Mouse (Mus musculus) CD4-positive naive resting alpha-beta T cell, adult 57 days (primary cell): Measurements from ENCODE around the gene Hoxb2. TPM values are rescaled to one million over a fixed set of nuclear protein-coding genes. Genes with fewer than 3 reads are reported as not detected.

ENCODE experiments used
- total RNA-seq: library from RNA; stranded (reverse); gene quantifications from one replicate; pipeline ENCODE4 v1.2.4, GENCODE M21; 2023

The Hoxb2 gene
- total RNA-seq: not detected

GRCm38 (mm10) chr11:96350341-96350624 is at the start of gene Hoxb2:
TSS of gene Hoxb2 (plus strand) at chr11:96350525.

GRCm38 (mm10) chr11:96303151-96304099 is 46.9 kb upstream of the Hoxb2 start, which contains the start of gene Hoxb5:
TSS of gene Hoxb5 (plus strand) at chr11:96303336.

GRCm38 (mm10) chr11:96317608-96318367 is 32.5 kb upstream of the Hoxb2 start, which contains the start of gene Hoxb4:
TSS of gene Hoxb4 (plus strand) at chr11:96318267.

GRCm38 (mm10) chr11:96323154-96323553 is 27.2 kb upstream of the Hoxb2 start, which contains the start of gene Hoxb3:
TSS of gene Hoxb3 (plus strand) at chr11:96323326.

GRCm38 (mm10) chr11:96365441-96366091 is 15.2 kb downstream of the Hoxb2 start, which contains the start of gene Hoxb1:
TSS of gene Hoxb1 (plus strand) at chr11:96365752.

Other genes with a start within 250 kb of the Hoxb2 start
- not detected for gene Calcoco2, start 238.6 kb upstream of the Hoxb2 start, total RNA-seq
- gene Ttll6, start 216.7 kb upstream of the Hoxb2 start, total RNA-seq: not detected
- not detected for gene Hoxb13, start 156.2 kb upstream of the Hoxb2 start, total RNA-seq
- gene Hoxb9, start 79.1 kb upstream of the Hoxb2 start, total RNA-seq: not detected
- not detected for gene Hoxb8, start 68.6 kb upstream of the Hoxb2 start, total RNA-seq
- gene Hoxb7, start 63.9 kb upstream of the Hoxb2 start, total RNA-seq: not detected
- gene Hoxb6, start 58.0 kb upstream of the Hoxb2 start, total RNA-seq: not detected
- not detected for gene Hoxb5, start 47.2 kb upstream of the Hoxb2 start, total RNA-seq
- gene Hoxb4, start 32.3 kb upstream of the Hoxb2 start, total RNA-seq: 0.59 TPM
- gene Hoxb3, start 27.2 kb upstream of the Hoxb2 start, total RNA-seq: not detected
- gene Hoxb1, start 15.2 kb downstream of the Hoxb2 start, total RNA-seq: not detected
- 449 TPM for gene Skap1, start 114.1 kb downstream of the Hoxb2 start, total RNA-seq